Mouse (Mus musculus): Measurements from ENCODE around the gene Slc30a1. TPM values are rescaled to one million over a fixed set of nuclear protein-coding genes. Genes with fewer than 3 reads are reported as not detected.

Gene Slc30a1
- polyA plus RNA-seq, 2 experiments, result 2.1 to 5.9 TPM

DNA sequence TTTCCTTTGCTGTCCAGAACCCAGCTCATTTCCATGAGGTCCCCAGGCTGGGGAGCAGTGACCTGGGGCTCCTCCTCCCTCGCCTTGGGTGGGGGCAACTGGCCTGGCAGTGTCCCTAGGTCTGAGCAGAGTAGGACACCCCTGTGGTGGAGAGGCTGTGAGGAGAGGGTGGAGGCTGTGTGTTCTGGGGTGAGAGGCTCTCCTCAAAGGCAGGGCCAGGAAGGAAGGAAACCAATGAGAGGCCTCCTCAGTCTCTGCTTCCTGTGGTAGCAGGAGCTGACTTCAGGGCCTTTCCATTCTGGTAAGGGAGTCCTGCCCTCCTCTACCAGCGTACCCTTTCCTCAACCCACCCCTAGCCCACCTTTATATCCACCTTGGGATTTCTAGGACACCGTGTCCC is 49.7 kb downstream of the Slc30a1 start:
- TF ChIP-seq CTCF (IDR thresholded peaks at IDR 0.05; ENCODE audit: low read depth) (no peak), EP300 (IDR thresholded peaks at IDR 0.05; ENCODE audit: low read depth) (no peak)
- DNase-seq (ENCODE audit: low read depth in 3 of 3, low spot score in 3 of 3) (no peak), ATAC-seq (ENCODE audit: insufficient read depth) (0 out of 2 replicates have a peak, but pooled peaks have one; percentile 11)
- WGBS (ENCODE audit: insufficient replicate concordance), result 48% methylated on average over 3 of the region's 3 CpGs
- Histone ChIP-seq H3K9ac (replicated peaks) (no peak overlapping the region), H3K36me3 (replicated peaks; ENCODE audit: control insufficient read depth, insufficient read depth, low read depth) (no peaks in the 10 kb centered on the region), H3K27ac (no peak overlapping the region), H3K27me3 (ENCODE audit: control insufficient read depth, insufficient read depth, low read length) (no peaks in the 10 kb centered on the region), H3K4me2 (ENCODE audit: low read depth) (peak overlapping the region; percentile 14; the same call in 1 of the 2 replicates), H3K4me1 (replicated peaks; ENCODE audit: control insufficient read depth in 2 of 2, insufficient read depth in 2 of 2, low read length in 1 of 2) (peaks cover 0 to 6% of the 10 kb centered on the region in 2 experiments; a peak in 2 of 4 replicates), H3K4me3 (ENCODE audit: insufficient read depth in 1 of 2, low read depth in 2 of 2, low read length in 2 of 2) (no peak overlapping the region), H3K9me3 (ENCODE audit: control insufficient read depth, low read length) (no peaks in the 10 kb centered on the region)

GRCm38 (mm10) chr1:191956871-191957270 is 50.3 kb downstream of the Slc30a1 start:
- ATAC-seq (ENCODE audit: insufficient read depth), result no peak
- 60% methylated on average over 2 of the region's 2 CpGs for WGBS (ENCODE audit: insufficient replicate concordance)
- no peak overlapping the region for H3K27ac ChIP-seq
- H3K4me2 ChIP-seq (ENCODE audit: low read depth), result peak overlapping the region; percentile 6; the same call in 1 of the 2 replicates
- no peaks in the 10 kb centered on the region for H3K9me3 ChIP-seq (ENCODE audit: control insufficient read depth, low read length)
- H3K9ac ChIP-seq (replicated peaks), result no peak overlapping the region
- no peak overlapping the region for H3K4me3 ChIP-seq (ENCODE audit: insufficient read depth in 1 of 2, low read depth in 2 of 2, low read length in 2 of 2)
- H3K36me3 ChIP-seq (replicated peaks; ENCODE audit: control insufficient read depth, insufficient read depth, low read depth), result no peaks in the 10 kb centered on the region
- DNase-seq (ENCODE audit: low read depth in 3 of 3, low spot score in 3 of 3), result no peak
- no peaks in the 10 kb centered on the region for H3K27me3 ChIP-seq (ENCODE audit: control insufficient read depth, insufficient read depth, low read length)
- no peak for TF ChIP-seq EP300 (IDR thresholded peaks at IDR 0.05; ENCODE audit: low read depth)
- no peak for TF ChIP-seq CTCF (IDR thresholded peaks at IDR 0.05; ENCODE audit: low read depth)
- H3K4me1 ChIP-seq (replicated peaks; ENCODE audit: control insufficient read depth in 2 of 2, insufficient read depth in 2 of 2, low read length in 1 of 2), result peaks cover 0 to 6% of the 10 kb centered on the region in 2 experiments; a peak in 2 of 4 replicates

- whole genome bisulfite sequencing (ENCODE audit: insufficient replicate concordance), result 85% methylated on average over 3 of the region's 3 CpGs
- no peak overlapping the region for H3K27ac ChIP-seq
- ATAC-seq (ENCODE audit: insufficient read depth), result no peak
Measured at GRCm38 (mm10) chr1:191957321-191957720, 50.8 kb downstream of the Slc30a1 start.

GRCm38 (mm10) chr1:191960946-191961345 is 54.4 kb downstream of the Slc30a1 start:
- no peak for DNase-seq (ENCODE audit: low read depth in 3 of 3, low spot score in 3 of 3)
- H3K36me3 ChIP-seq (replicated peaks; ENCODE audit: control insufficient read depth, insufficient read depth, low read depth), result no peaks in the 10 kb centered on the region
- 35% methylated on average over 2 of the region's 2 CpGs for WGBS (ENCODE audit: insufficient replicate concordance)
- ATAC-seq (ENCODE audit: insufficient read depth), result no peak
- H3K4me2 ChIP-seq (ENCODE audit: low read depth), result no peak overlapping the region
- no peak overlapping the region for H3K4me3 ChIP-seq (ENCODE audit: insufficient read depth in 1 of 2, low read depth in 2 of 2, low read length in 2 of 2)
- no peak for TF ChIP-seq CTCF (IDR thresholded peaks at IDR 0.05; ENCODE audit: low read depth)
- no peak for TF ChIP-seq EP300 (IDR thresholded peaks at IDR 0.05; ENCODE audit: low read depth)
- peaks cover 0 to 4% of the 10 kb centered on the region in 2 experiments; a peak in 1 of 4 replicates for H3K4me1 ChIP-seq (replicated peaks; ENCODE audit: control insufficient read depth in 2 of 2, insufficient read depth in 2 of 2, low read length in 1 of 2)
- H3K27me3 ChIP-seq (ENCODE audit: control insufficient read depth, insufficient read depth, low read length), result no peaks in the 10 kb centered on the region
- H3K9me3 ChIP-seq (ENCODE audit: control insufficient read depth, low read length), result no peaks in the 10 kb centered on the region
- H3K9ac ChIP-seq (replicated peaks), result no peak overlapping the region
- H3K27ac ChIP-seq, result no peak overlapping the region

More at GRCm38 (mm10) chr1:191957321-191957720, 50.8 kb downstream of the Slc30a1 start:
- no peak overlapping the region for H3K4me2 ChIP-seq (ENCODE audit: low read depth)
- no peak for DNase-seq (ENCODE audit: low read depth in 3 of 3, low spot score in 3 of 3)
- no peak overlapping the region for H3K4me3 ChIP-seq (ENCODE audit: insufficient read depth in 1 of 2, low read depth in 2 of 2, low read length in 2 of 2)
- H3K4me1 ChIP-seq (replicated peaks; ENCODE audit: control insufficient read depth in 2 of 2, insufficient read depth in 2 of 2, low read length in 1 of 2), result peaks cover 0 to 6% of the 10 kb centered on the region in 2 experiments; a peak in 2 of 4 replicates
- H3K27me3 ChIP-seq (ENCODE audit: control insufficient read depth, insufficient read depth, low read length), result no peaks in the 10 kb centered on the region
- no peaks in the 10 kb centered on the region for H3K9me3 ChIP-seq (ENCODE audit: control insufficient read depth, low read length)
- H3K9ac ChIP-seq (replicated peaks), result no peak overlapping the region
- TF ChIP-seq CTCF (IDR thresholded peaks at IDR 0.05; ENCODE audit: low read depth), result no peak
- no peak for TF ChIP-seq EP300 (IDR thresholded peaks at IDR 0.05; ENCODE audit: low read depth)
- H3K36me3 ChIP-seq (replicated peaks; ENCODE audit: control insufficient read depth, insufficient read depth, low read depth), result no peaks in the 10 kb centered on the region

Other genes with a start within 250 kb of the Slc30a1 start
- gene Lpgat1, start 188.9 kb upstream of the Slc30a1 start, polyA plus RNA-seq (2012; rRNA removed), result 3.0 and 4.3 TPM in 2 replicates
- 7.7 and 12.9 TPM in 2 replicates for gene Lpgat1, start 188.9 kb upstream of the Slc30a1 start, polyA plus RNA-seq (2014; fragmentation: Nextera tagmentation; extraction: Ambion mirVana)
- gene Nek2, start 85.3 kb upstream of the Slc30a1 start, polyA plus RNA-seq (2012; rRNA removed), result 11.2 and 14.4 TPM in 2 replicates
- 28.8 and 33.0 TPM in 2 replicates for gene Nek2, start 85.3 kb upstream of the Slc30a1 start, polyA plus RNA-seq (2014; fragmentation: Nextera tagmentation; extraction: Ambion mirVana)
- gene Rd3, start 70.6 kb downstream of the Slc30a1 start, polyA plus RNA-seq (2012; rRNA removed), result 0.04 TPM in 2 replicates
- gene Rd3, start 70.6 kb downstream of the Slc30a1 start, polyA plus RNA-seq (2014; fragmentation: Nextera tagmentation; extraction: Ambion mirVana), result 0.09 and 0.10 TPM in 2 replicates
- 4.9 and 7.2 TPM in 2 replicates for gene Traf5, start 185.8 kb downstream of the Slc30a1 start, polyA plus RNA-seq (2012; rRNA removed)
- gene Traf5, start 185.8 kb downstream of the Slc30a1 start, polyA plus RNA-seq (2014; fragmentation: Nextera tagmentation; extraction: Ambion mirVana), result 4.9 and 6.6 TPM in 2 replicates
- 7.1 and 9.1 TPM in 2 replicates for gene Rcor3, start 231.3 kb downstream of the Slc30a1 start, polyA plus RNA-seq (2012; rRNA removed)
- 6.7 and 6.9 TPM in 2 replicates for gene Rcor3, start 231.3 kb downstream of the Slc30a1 start, polyA plus RNA-seq (2014; fragmentation: Nextera tagmentation; extraction: Ambion mirVana)

All from liver, embryonic 14.5 days (tissue).